11 mouse cellular contexts compared by ENCODE assay signal in genomic region chr2:35174100-35174499, GRCm38 (mm10). TPM values are rescaled to one million over a fixed set of nuclear protein-coding genes. Genes with fewer than 3 reads are reported as not detected.
DNase-seq lines count a peak whose midpoint lies in the region; ATAC-seq and TF ChIP-seq lines count a peak whose summit lies in the region.
"Had no signal": no experiment of that assay in that cellular context is flagged by ENCODE, and none has a peak within 500 bp of the region (broad histone marks: within the 10 kb centered on the region; RNA-seq: fewer than 3 reads in every experiment).

No protein-coding gene starts in this region.

- TF ChIP-seq CTCF in kidney, adult 2 months (conservative IDR thresholded peaks at IDR 0.05; ENCODE audit: insufficient read depth, insufficient read length, low read depth, low read length): no peak

- no peaks in the 10 kb centered on the region for H3K9me3 ChIP-seq in embryonic facial prominence, embryonic 15.5 days (replicated peaks)
- H3K9me3 ChIP-seq: embryonic facial prominence, embryonic 13.5 days had no signal

- no peak overlapping the region for H3K4me2 ChIP-seq in embryonic facial prominence, embryonic 15.5 days (replicated peaks)
- H3K4me2 ChIP-seq: embryonic facial prominence, embryonic 13.5 days had no signal

- H3K27me3 ChIP-seq in kidney, adult 2 months (replicated peaks; ENCODE audit: control insufficient read depth, insufficient read depth, low read length): no peaks in the 10 kb centered on the region
- H3K27me3 ChIP-seq in embryonic facial prominence, embryonic 15.5 days: no peaks in the 10 kb centered on the region
- H3K27me3 ChIP-seq: embryonic facial prominence, embryonic 13.5 days; Patski had no signal

- TF ChIP-seq POLR2A in kidney, adult 2 months (IDR thresholded peaks at IDR 0.05; ENCODE audit: low read depth, low read length): no peak

- peak; percentile 17 for DNase-seq in embryo, embryonic 10 days (ENCODE audit: low spot score)
- DNase-seq in embryo, embryonic 9.5 days (ENCODE audit: extremely low spot score): no peak
- DNase-seq in kidney, postnatal 4 days: peak; percentile 21 to 41
- DNase-seq in kidney, adult 2 months: no peak
- no peak for DNase-seq in layer of hippocampus, postnatal 10 days (ENCODE audit: low spot score in 2 of 2)
- no peak for DNase-seq in right cerebral cortex, adult 18-20 months
- DNase-seq: left cerebral cortex, postnatal 4 days had no signal

- H3K79me2 ChIP-seq in macrophage (ENCODE audit: inconsistent target): peaks cover 2% of the 10 kb centered on the region; the same call in 1 of the 2 replicates

- peaks cover 2% of the 10 kb centered on the region for H3K36me3 ChIP-seq in kidney, adult 2 months (ENCODE audit: control insufficient read depth, insufficient read depth, low read length)
- H3K36me3 ChIP-seq in embryonic facial prominence, embryonic 15.5 days: peaks cover 84% of the 10 kb centered on the region
- H3K36me3 ChIP-seq in macrophage (ENCODE audit: inconsistent target): peaks cover 62% of the 10 kb centered on the region

- no peak overlapping the region for H3K9ac ChIP-seq in embryonic facial prominence, embryonic 15.5 days
- H3K9ac ChIP-seq: embryonic facial prominence, embryonic 13.5 days had no signal

- no peak overlapping the region for H3K4me3 ChIP-seq in kidney, adult 2 months (ENCODE audit: insufficient read depth, low read depth, low read length)
- H3K4me3 ChIP-seq in embryonic facial prominence, embryonic 15.5 days (replicated peaks): no peak overlapping the region
- H3K4me3 ChIP-seq in macrophage (ENCODE audit: inconsistent target): no peak overlapping the region
- H3K4me3 ChIP-seq: embryonic facial prominence, embryonic 13.5 days had no signal

- H3K27ac ChIP-seq in kidney, adult 2 months (ENCODE audit: insufficient read depth, low read depth, low read length): no peak overlapping the region
- 0 out of 2 replicates have a peak overlapping the region, but pooled peaks have one; percentile 22 for H3K27ac ChIP-seq in embryonic facial prominence, embryonic 15.5 days (replicated peaks)
- H3K27ac ChIP-seq in macrophage: peak overlapping the region; percentile 79
- H3K27ac ChIP-seq: embryonic facial prominence, embryonic 13.5 days had no signal

- WGBS in kidney, adult 2 months: 22% methylated on average over 5 of the region's 5 CpGs
- 34% methylated on average over 5 of the region's 5 CpGs for WGBS in embryonic facial prominence, embryonic 15.5 days
- WGBS in macrophage (ENCODE audit: missing documents): 3% methylated on average over 5 of the region's 5 CpGs

- peaks cover 15% of the 10 kb centered on the region for H3K4me1 ChIP-seq in kidney, adult 2 months (ENCODE audit: control insufficient read depth, insufficient read depth, low read length)
- peaks cover 4% of the 10 kb centered on the region; the same call in 1 of the 2 replicates for H3K4me1 ChIP-seq in embryonic facial prominence, embryonic 15.5 days
- H3K4me1 ChIP-seq: embryonic facial prominence, embryonic 13.5 days had no signal

- no peak for ATAC-seq in embryonic facial prominence, embryonic 15.5 days (ENCODE audit: insufficient number of reproducible peaks, low FRiP score, low TSS enrichment, low read depth)
- ATAC-seq: Patski had no signal

RNA-seq across cellular contexts. Expression of gene Rab14, which starts 26.8 kb away (rescaled TPM):
- 149 and 170 TPM in 2 replicates for polyA plus RNA-seq in kidney, adult 2 months (2012; rRNA removed)
- polyA plus RNA-seq in embryonic facial prominence, embryonic 15.5 days (2015; fragmentation: Nextera tagmentation; extraction: Ambion mirVana): 337 and 352 TPM in 2 replicates
- 100 to 1,000 TPM; 243 to 608 (median 477) TPM for total RNA-seq in macrophage (2018; cell fraction: chromatin; rRNA removed)
- 100 to 1,000 TPM; 166 to 246 (median 212) TPM for total RNA-seq in macrophage (2018; cell fraction: cytosol; rRNA removed)
- total RNA-seq in macrophage (2018; cell fraction: nucleus; rRNA removed): 100 to 1,000 TPM; 214 to 458 (median 297) TPM
- 185 to 231 TPM (median 186 TPM) in 3 replicates for polyA plus RNA-seq in macrophage (2018)
- 100 to 1,000 TPM; 229 to 249 TPM for total RNA-seq in layer of hippocampus, postnatal 10 days (2021)

Comparison
In these comparisons a context has a peak if more than half of its experiments do, and no peak if none do; other contexts are left out.
1. DNase-seq: peak in embryo, embryonic 10 days (single experiment) and kidney, postnatal 4 days (2 of 2); none in embryo, embryonic 9.5 days (single experiment), kidney, adult 2 months (single experiment), layer of hippocampus, postnatal 10 days (0 of 2) and right cerebral cortex, adult 18-20 months (single experiment).